Comparison of ENCODE assay signal across 8 mouse cellular contexts in genomic region chr1:23255925-23256629, GRCm38 (mm10).
DNase-seq lines count a peak whose midpoint lies in the region; ATAC-seq and TF ChIP-seq lines count a peak whose summit lies in the region.

No protein-coding gene starts in this region.

- peak; percentile 98 for ATAC-seq in forebrain, embryonic 16.5 days
- ATAC-seq in liver, postnatal 0 days = peak; percentile 93
- peak; percentile 99 for ATAC-seq in neural tube, embryonic 14.5 days (ENCODE audit: low read depth)

- H3K4me1 ChIP-seq in cerebellum, adult 2 months (ENCODE audit: control insufficient read depth, insufficient read depth, low read length) = peaks cover 6% of the 10 kb centered on the region; the same call in 1 of the 2 replicates
- H3K4me1 ChIP-seq in forebrain, embryonic 16.5 days (replicated peaks; ENCODE audit: control insufficient read depth, insufficient read depth, low read length) = peaks cover 18% of the 10 kb centered on the region
- peaks cover 27% of the 10 kb centered on the region for H3K4me1 ChIP-seq in liver, postnatal 0 days (ENCODE audit: insufficient read depth)
- H3K4me1 ChIP-seq in neural tube, embryonic 14.5 days (ENCODE audit: control insufficient read depth, insufficient read depth, low read length) = 0 out of 2 replicates have a peak, but pooled peaks cover 8% of the 10 kb centered on the region
- H3K4me1 ChIP-seq in testis, adult 2 months (ENCODE audit: control insufficient read depth, insufficient read depth, low read length) = peaks cover 5% of the 10 kb centered on the region

- no peaks in the 10 kb centered on the region for H3K27me3 ChIP-seq in cerebellum, adult 2 months (ENCODE audit: control insufficient read depth, insufficient read depth, low read length)
- H3K27me3 ChIP-seq in forebrain, embryonic 16.5 days (replicated peaks; ENCODE audit: control insufficient read depth, insufficient read depth, low read length) = 0 out of 2 replicates have a peak, but pooled peaks cover 3% of the 10 kb centered on the region
- H3K27me3 ChIP-seq in liver, postnatal 0 days (ENCODE audit: insufficient read depth, low read length) = no peaks in the 10 kb centered on the region
- H3K27me3 ChIP-seq in neural tube, embryonic 14.5 days (ENCODE audit: control insufficient read depth, insufficient read depth, low read length) = no peaks in the 10 kb centered on the region
- no peaks in the 10 kb centered on the region for H3K27me3 ChIP-seq in testis, adult 2 months (ENCODE audit: control insufficient read depth, insufficient read depth, low read length)

- peak; percentile 94 for TF ChIP-seq POLR2A in cerebellum, adult 2 months (IDR thresholded peaks at IDR 0.05; ENCODE audit: borderline replicate concordance, insufficient read depth, low read length)
- TF ChIP-seq POLR2A in testis, adult 2 months (IDR thresholded peaks at IDR 0.05; ENCODE audit: control insufficient read depth, low read depth, low read length) = peak; percentile 78

- DNase-seq in MEL-GATA-1-ER (ENCODE audit: extremely low read depth, low read depth) = peak; percentile 88
- peak; percentile 96 to 98 for DNase-seq in cerebellum, adult 2 months
- DNase-seq in heart, postnatal 25 days (ENCODE audit: low spot score) = peak; percentile 94
- peak; percentile 98 for DNase-seq in layer of hippocampus, adult 11-12 months (ENCODE audit: low spot score)
- peak; percentile 97 for DNase-seq in liver, postnatal 0 days

- peak overlapping the region; percentile 90 for H3K4me2 ChIP-seq in forebrain, embryonic 16.5 days (ENCODE audit: low read length)
- peak overlapping the region; percentile 73 for H3K4me2 ChIP-seq in liver, postnatal 0 days (ENCODE audit: low read depth, low read length)
- peak overlapping the region; percentile 67 for H3K4me2 ChIP-seq in neural tube, embryonic 14.5 days (ENCODE audit: low read depth, low read length)

- TF ChIP-seq CTCF in cerebellum, adult 2 months (IDR thresholded peaks at IDR 0.05; ENCODE audit: borderline replicate concordance, insufficient read depth, low read depth, low read length) = no peak
- no peak for TF ChIP-seq CTCF in liver, postnatal 0 days (IDR thresholded peaks at IDR 0.05; ENCODE audit: low read depth)
- TF ChIP-seq CTCF in testis, adult 2 months (IDR thresholded peaks at IDR 0.05; ENCODE audit: control insufficient read depth, insufficient read depth, insufficient replicate concordance, low read depth, low read length) = no peak

- WGBS in cerebellum, adult 2 months = under 1% methylated on average over 75 of the region's 80 CpGs
- WGBS in forebrain, embryonic 16.5 days = under 1% methylated on average over 49 of the region's 80 CpGs
- under 1% methylated on average over 44 of the region's 80 CpGs for WGBS in liver, postnatal 0 days (ENCODE audit: insufficient replicate concordance)
- WGBS in neural tube, embryonic 14.5 days = under 1% methylated on average over 48 of the region's 80 CpGs

- no peaks in the 10 kb centered on the region for H3K36me3 ChIP-seq in forebrain, embryonic 16.5 days (ENCODE audit: control insufficient read depth, insufficient read depth)
- 0 out of 2 replicates have a peak, but pooled peaks cover 3% of the 10 kb centered on the region for H3K36me3 ChIP-seq in liver, postnatal 0 days (replicated peaks; ENCODE audit: insufficient read depth, low read length)
- H3K36me3 ChIP-seq in neural tube, embryonic 14.5 days (ENCODE audit: control insufficient read depth, insufficient read depth, low read length) = no peaks in the 10 kb centered on the region
- no peaks in the 10 kb centered on the region for H3K36me3 ChIP-seq in testis, adult 2 months (ENCODE audit: control insufficient read depth, insufficient read depth, low read length)

- H3K4me3 ChIP-seq in cerebellum, adult 2 months (replicated peaks; ENCODE audit: insufficient read depth, low read depth, low read length) = peak overlapping the region; percentile 85
- peak overlapping the region; percentile 66 for H3K4me3 ChIP-seq in forebrain, embryonic 16.5 days (replicated peaks; ENCODE audit: low read length)
- peak overlapping the region; percentile 84 for H3K4me3 ChIP-seq in liver, postnatal 0 days (ENCODE audit: low read depth, low read length)
- H3K4me3 ChIP-seq in neural tube, embryonic 14.5 days (ENCODE audit: low read depth, low read length) = peak overlapping the region; percentile 63
- H3K4me3 ChIP-seq in testis, adult 2 months (ENCODE audit: control insufficient read depth, low read depth, low read length) = peak overlapping the region; percentile 87

- peak overlapping the region; percentile 71 for H3K27ac ChIP-seq in cerebellum, adult 2 months (ENCODE audit: insufficient read depth, low read length)
- peak overlapping the region; percentile 87 for H3K27ac ChIP-seq in forebrain, embryonic 16.5 days (ENCODE audit: low read length)
- peak overlapping the region; percentile 97 for H3K27ac ChIP-seq in liver, postnatal 0 days (ENCODE audit: low read depth)
- H3K27ac ChIP-seq in neural tube, embryonic 14.5 days (ENCODE audit: low read depth, low read length) = peak overlapping the region; percentile 93
- H3K27ac ChIP-seq in testis, adult 2 months (ENCODE audit: control insufficient read depth, insufficient read depth, low read depth, low read length) = peak overlapping the region; percentile 84

- no peaks in the 10 kb centered on the region for H3K9me3 ChIP-seq in forebrain, embryonic 16.5 days (ENCODE audit: control insufficient read depth, low read length)
- H3K9me3 ChIP-seq in liver, postnatal 0 days (ENCODE audit: low read length) = peaks cover 3% of the 10 kb centered on the region; the same call in 1 of the 2 replicates
- no peaks in the 10 kb centered on the region for H3K9me3 ChIP-seq in neural tube, embryonic 14.5 days (ENCODE audit: control insufficient read depth, low read length)

- TF ChIP-seq EP300 in liver, postnatal 0 days (IDR thresholded peaks at IDR 0.05; ENCODE audit: low read depth) = peak; percentile 69

- peak overlapping the region; percentile 87 for H3K9ac ChIP-seq in forebrain, embryonic 16.5 days (replicated peaks; ENCODE audit: low read depth, low read length)
- peak overlapping the region; percentile 87 for H3K9ac ChIP-seq in liver, postnatal 0 days (replicated peaks)
- peak overlapping the region; percentile 65 for H3K9ac ChIP-seq in neural tube, embryonic 14.5 days (replicated peaks; ENCODE audit: low read depth, low read length)

- intact Hi-C loops in heart, postnatal 25 days (cut with DNase I) = loop anchor here (2.0 to 5.0 kb wide), 3 partner anchors 17 to 69 kb away; no protein-coding TSS in a partner anchor

Comparison
In these comparisons a context has a peak if more than half of its experiments do, and no peak if none do; other contexts are left out.
1. Peak in every context shown above with its lines: DNase-seq, ATAC-seq, H3K4me3 ChIP-seq and H3K27ac ChIP-seq.